Mouse (Mus musculus) kidney, adult 2 months (tissue): Measurements from ENCODE around the gene Cntnap2.

Experiments
- CTCF ChIP-seq: fragments of 200-500 bp; conservative IDR thresholded peaks from 2 replicates; pipeline ENCODE4 v1.5.1; 2011; ENCODE audit warnings: low read depth, mild to moderate bottlenecking, control low read depth, low read length, moderate library complexity, mixed read lengths; ENCODE audit not compliant: insufficient read depth, insufficient read length
- POLR2A ChIP-seq: fragments of 200-500 bp; IDR thresholded peaks from one replicate; pipeline ENCODE4 v1.6.1; 2011; ENCODE audit warnings: low read depth, low read length, control low read depth

DNA sequence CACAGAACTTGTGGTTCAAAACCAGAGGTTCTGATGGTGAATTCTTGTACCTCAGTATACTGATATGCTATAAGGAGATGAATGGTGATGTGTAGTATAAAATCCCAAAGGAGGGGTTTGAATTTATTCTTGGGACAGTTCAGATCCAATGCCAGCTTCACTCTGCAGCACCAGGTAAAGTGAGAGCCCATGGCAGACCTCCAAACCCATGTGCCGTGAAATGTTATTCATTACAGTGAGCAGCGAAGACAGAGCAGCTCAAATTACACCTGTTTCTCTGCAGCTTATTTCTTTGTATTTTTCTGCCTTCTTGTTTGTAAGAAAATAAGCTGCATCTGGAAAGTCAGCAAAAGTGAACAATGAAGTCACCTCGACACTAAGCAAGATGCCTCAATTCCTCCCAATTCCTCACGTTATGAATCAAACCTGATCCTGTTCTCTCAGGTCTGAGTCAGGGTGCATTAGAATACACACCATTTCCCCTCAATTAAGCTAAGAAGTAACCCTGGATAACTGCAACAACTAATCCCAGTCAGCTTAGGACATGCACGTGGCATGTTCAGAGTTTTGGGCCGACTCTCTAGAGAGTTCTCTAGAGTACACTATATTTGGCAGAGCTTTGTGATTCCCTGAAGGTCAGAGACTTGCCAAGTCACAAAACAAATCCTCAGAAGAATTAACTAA is 915.5 kb downstream of the Cntnap2 start:
- TF ChIP-seq CTCF (no peak), POLR2A (no peak)
